Mouse (Mus musculus) bone marrow, adult 2 months (tissue): ENCODE measurements around the gene Spaar.

ENCODE experiments used
- CTCF ChIP-seq: fragments of 200-500 bp; IDR thresholded peaks from 2 replicates; pipeline ENCODE4 v1.5.1; 2011; ENCODE audit warnings: low read length, control low read depth; ENCODE audit not compliant: control insufficient read depth, insufficient read depth
- POLR2A ChIP-seq: fragments of 200-500 bp; IDR thresholded peaks from 2 replicates; pipeline ENCODE4 v1.6.1; 2011; ENCODE audit warnings: low read depth, mild to moderate bottlenecking, control low read depth, low read length, borderline replicate concordance; ENCODE audit not compliant: control insufficient read depth

DNA sequence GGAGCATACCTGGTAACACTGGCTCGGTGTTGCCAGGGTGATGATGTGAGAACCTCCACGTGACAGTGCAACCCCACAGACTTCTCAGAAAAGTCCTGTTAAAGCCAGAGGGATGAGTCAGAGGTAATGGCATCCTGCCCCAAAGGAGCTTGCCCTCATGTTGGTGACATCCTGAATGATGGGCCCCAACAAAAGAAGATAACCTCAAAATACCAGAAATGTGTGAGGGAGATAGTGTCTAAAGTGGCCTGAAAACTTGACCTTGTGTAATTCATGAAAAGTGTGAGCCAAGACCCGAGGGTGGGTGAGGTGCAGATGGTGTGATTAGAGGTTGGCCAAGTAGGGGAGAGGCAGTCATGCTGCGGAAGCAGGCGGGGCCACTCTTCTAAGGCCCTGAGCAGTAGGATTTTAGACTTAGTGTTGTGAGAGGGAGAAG, 36.0 kb upstream of the Spaar start:
- TF ChIP-seq CTCF (no peak), POLR2A (no peak)
